Mouse (Mus musculus) hindbrain, embryonic 12.5 days (tissue): ENCODE measurements around the gene Ptpn20. TPM values are rescaled to one million over a fixed set of nuclear protein-coding genes. Genes with fewer than 3 reads are reported as not detected.
A peak's percentile ranks its signal among the peaks of the same experiment; 100 is the strongest.

ENCODE experiments used
- ATAC-seq: fragments of 200-750 bp; cut with Nextera tagmentation; 2 replicates; pipeline ENCODE4 v1.8.0; 2017; ENCODE audit warnings: moderate TSS enrichment; ENCODE audit not compliant: low FRiP score
- H3K27ac ChIP-seq: fragments of 300-500 bp; sonication (generic); 2 replicates; pipeline ENCODE4 v1.5.1; 2016; ENCODE audit warnings: mild to moderate bottlenecking
- H3K27me3 ChIP-seq: fragments of 300-500 bp; sonication (generic); 2 replicates; pipeline ENCODE4 v1.6.1; 2016; ENCODE audit warnings: mild to moderate bottlenecking
- H3K36me3 ChIP-seq: fragments of 300-500 bp; sonication (generic); 2 replicates; pipeline ENCODE4 v1.6.1; 2016; ENCODE audit warnings: mild to moderate bottlenecking
- H3K4me1 ChIP-seq: fragments of 300-500 bp; sonication (generic); 2 replicates; pipeline ENCODE4 v1.6.1; 2016
- H3K4me2 ChIP-seq: fragments of 300-500 bp; sonication (generic); replicated peaks from 2 replicates; pipeline ENCODE4 v1.6.1; 2016; ENCODE audit warnings: mild to moderate bottlenecking
- H3K4me3 ChIP-seq: fragments of 300-500 bp; sonication (generic); 2 replicates; pipeline ENCODE4 v1.5.1; 2016; ENCODE audit warnings: mild to moderate bottlenecking
- H3K9ac ChIP-seq: fragments of 300-500 bp; sonication (generic); 2 replicates; pipeline ENCODE4 v1.6.1; 2016; ENCODE audit warnings: mild to moderate bottlenecking, moderate library complexity
- H3K9me3 ChIP-seq: fragments of 300-500 bp; sonication (generic); replicated peaks from 2 replicates; pipeline ENCODE4 v1.6.1; 2016; ENCODE audit warnings: mild to moderate bottlenecking
- WGBS: fragments of 180-500 bp; shearing (Covaris S2); methylation state at CpG from one replicate; pipeline ENCODE4 v1.1.7; 2016; 5-methylcytosine and 5-hydroxymethylcytosine counted together
- polyA plus RNA-seq: library from polyadenylated mRNA; unstranded; fragments of >200 nt; fragmentation: Nextera tagmentation; extraction: Ambion mirVana; gene quantifications from 2 replicates; pipeline ENCODE4 v1.2.1, GENCODE M21; 2016

The Ptpn20 gene
- polyA plus RNA-seq, result 0.10 and 0.16 TPM in 2 replicates

- no peak within 1 kb of the TSS for H3K4me3 ChIP-seq
- 64% methylated on average over 14 of the region's 14 CpGs for WGBS
- H3K27me3 ChIP-seq, result no peaks in the 10 kb centered on the region
- no peak for ATAC-seq
- H3K27ac ChIP-seq, result no peak within 1 kb of the TSS
- H3K36me3 ChIP-seq, result no peaks in the 10 kb centered on the region
- no peaks in the 10 kb centered on the region for H3K4me1 ChIP-seq
- no peak within 1 kb of the TSS for H3K4me2 ChIP-seq
- H3K9ac ChIP-seq, result no peak within 1 kb of the TSS
- no peaks in the 10 kb centered on the region for H3K9me3 ChIP-seq
These were observed at the start of gene Ptpn20 for GRCm38 (mm10) chr14:33588951-33589350. Gene Ptpn20 (plus strand): TSS chr14:33589207.

GRCm38 (mm10) chr14:33539559-33540167 is 49.3 kb upstream of the Ptpn20 start:
- Histone ChIP-seq H3K27ac (no peak overlapping the region), H3K4me2 (no peak overlapping the region), H3K27me3 (no peaks in the 10 kb centered on the region), H3K36me3 (no peaks in the 10 kb centered on the region), H3K4me3 (no peak overlapping the region), H3K9me3 (no peaks in the 10 kb centered on the region), H3K4me1 (no peaks in the 10 kb centered on the region), H3K9ac (no peak overlapping the region)
- 81% methylated on average over 7 of the region's 7 CpGs for WGBS
- no peak for ATAC-seq

- WGBS, result 81% methylated on average over 8 of the region's 8 CpGs
- Histone ChIP-seq H3K27ac (no peak overlapping the region), H3K4me1 (peaks cover 4% of the 10 kb centered on the region), H3K9me3 (no peaks in the 10 kb centered on the region), H3K4me2 (no peak overlapping the region), H3K27me3 (no peaks in the 10 kb centered on the region), H3K9ac (no peak overlapping the region), H3K4me3 (no peak overlapping the region), H3K36me3 (no peaks in the 10 kb centered on the region)
- no peak for ATAC-seq
These were observed 43.4 kb upstream of the Ptpn20 start for GRCm38 (mm10) chr14:33545565-33546143.

- 74% methylated on average over 3 of the region's 3 CpGs for WGBS
- ATAC-seq, result no peak
- no peak overlapping the region for H3K9ac ChIP-seq
These were observed 40.4 kb upstream of the Ptpn20 start for GRCm38 (mm10) chr14:33548650-33549049.

GRCm38 (mm10) chr14:33549856-33550255 is 39.2 kb upstream of the Ptpn20 start:
- Histone ChIP-seq H3K27ac (peak overlapping the region; percentile 48; the same call in 1 of the 2 replicates), H3K4me2 (no peak overlapping the region), H3K9ac (no peak overlapping the region), H3K9me3 (no peaks in the 10 kb centered on the region), H3K4me3 (no peak overlapping the region), H3K36me3 (no peaks in the 10 kb centered on the region), H3K4me1 (peaks cover 4% of the 10 kb centered on the region), H3K27me3 (no peaks in the 10 kb centered on the region)
- WGBS, result 47% methylated on average over 6 of the region's 6 CpGs
- ATAC-seq, result peak; percentile 85

More at GRCm38 (mm10) chr14:33548650-33549049, 40.4 kb upstream of the Ptpn20 start:
- Histone ChIP-seq H3K4me1 (peaks cover 4% of the 10 kb centered on the region), H3K27me3 (no peaks in the 10 kb centered on the region), H3K27ac (no peak overlapping the region), H3K36me3 (no peaks in the 10 kb centered on the region), H3K9me3 (no peaks in the 10 kb centered on the region), H3K4me2 (no peak overlapping the region), H3K4me3 (no peak overlapping the region)

DNA sequence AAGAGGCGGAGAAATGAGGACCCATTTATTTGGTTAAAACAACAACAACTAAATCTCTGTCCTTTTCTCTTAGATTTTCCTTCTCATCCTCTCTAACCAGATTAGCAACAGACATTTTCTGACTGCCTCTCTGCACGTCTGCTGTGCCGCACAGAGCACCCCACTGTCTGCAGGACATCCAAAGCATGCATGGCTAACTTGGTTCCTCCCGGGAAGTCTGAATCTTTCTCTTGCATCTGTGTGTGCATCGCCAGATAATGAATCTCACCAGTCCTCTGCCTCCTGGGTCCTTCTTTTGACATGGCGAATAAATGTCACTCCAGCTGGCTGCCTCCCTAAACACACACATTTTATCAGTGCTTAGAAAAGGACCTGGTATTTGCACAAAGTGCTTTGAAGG is 18.3 kb upstream of the Ptpn20 start:
- no peaks in the 10 kb centered on the region for H3K27me3 ChIP-seq
- no peak overlapping the region for H3K9ac ChIP-seq
- no peaks in the 10 kb centered on the region for H3K9me3 ChIP-seq
- H3K4me2 ChIP-seq, result no peak overlapping the region
- H3K27ac ChIP-seq, result 0 out of 2 replicates have a peak overlapping the region, but pooled peaks have one; percentile 17
- no peaks in the 10 kb centered on the region for H3K36me3 ChIP-seq
- WGBS, result 25% methylated on average over 6 of the region's 6 CpGs
- peaks cover 11% of the 10 kb centered on the region; the same call in 1 of the 2 replicates for H3K4me1 ChIP-seq
- ATAC-seq, result peak; percentile 63; the same call in 1 of the 2 replicates
- H3K4me3 ChIP-seq, result no peak overlapping the region

GRCm38 (mm10) chr14:33573643-33574042 is 15.4 kb upstream of the Ptpn20 start:
- H3K9ac ChIP-seq, result no peak overlapping the region
- 81% methylated on average over 3 of the region's 3 CpGs for WGBS
- no peaks in the 10 kb centered on the region for H3K9me3 ChIP-seq
- peaks cover 11% of the 10 kb centered on the region; the same call in 1 of the 2 replicates for H3K4me1 ChIP-seq
- H3K36me3 ChIP-seq, result no peaks in the 10 kb centered on the region
- no peak overlapping the region for H3K4me3 ChIP-seq
- no peak for ATAC-seq
- H3K27ac ChIP-seq, result no peak overlapping the region
- no peaks in the 10 kb centered on the region for H3K27me3 ChIP-seq
- H3K4me2 ChIP-seq, result no peak overlapping the region

DNA sequence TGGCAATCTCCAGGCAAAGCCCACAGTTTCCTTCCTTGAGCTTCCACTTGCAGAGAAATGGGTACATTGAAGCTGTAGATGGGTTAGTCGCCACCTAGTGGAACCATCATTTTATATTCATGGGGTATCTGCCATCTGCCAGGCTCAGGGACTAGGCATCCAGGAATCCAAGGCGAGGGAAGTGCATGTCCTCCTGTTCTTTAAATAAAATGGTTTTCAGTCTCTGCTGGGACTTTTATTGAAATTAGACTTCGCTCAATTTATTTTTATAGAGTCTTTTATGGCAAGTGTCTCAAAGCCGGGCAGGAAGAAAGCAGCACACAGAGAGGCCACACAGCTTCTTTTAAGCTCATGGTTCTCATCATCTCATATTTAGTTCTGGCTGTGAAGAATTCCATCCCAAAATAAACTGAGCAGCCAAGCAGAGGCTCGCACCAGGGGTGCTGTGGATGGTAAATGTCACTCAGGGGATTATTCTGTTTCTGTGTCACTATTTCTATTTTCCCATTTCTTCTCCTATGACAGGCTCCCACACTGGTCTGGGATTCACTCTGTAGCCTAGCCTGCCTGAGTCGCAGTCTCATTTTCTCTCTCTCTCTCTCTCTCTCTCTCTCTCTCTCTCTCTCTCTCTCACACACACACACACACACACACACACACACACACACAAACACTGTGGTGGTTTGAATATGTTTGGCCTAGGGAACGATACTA is 9.1 kb upstream of the Ptpn20 start:
- Histone ChIP-seq H3K36me3 (no peaks in the 10 kb centered on the region), H3K4me3 (no peak overlapping the region), H3K27me3 (no peaks in the 10 kb centered on the region), H3K27ac (no peak overlapping the region), H3K9ac (no peak overlapping the region), H3K4me2 (no peak overlapping the region), H3K9me3 (no peaks in the 10 kb centered on the region), H3K4me1 (no peaks in the 10 kb centered on the region)
- 66% methylated on average over 7 of the region's 7 CpGs for WGBS
- no peak for ATAC-seq

GRCm38 (mm10) chr14:33598376-33599130 is 9.5 kb downstream of the Ptpn20 start:
- Histone ChIP-seq H3K9me3 (no peaks in the 10 kb centered on the region), H3K27ac (no peak overlapping the region), H3K9ac (no peak overlapping the region), H3K27me3 (no peaks in the 10 kb centered on the region), H3K4me1 (no peaks in the 10 kb centered on the region), H3K4me3 (no peak overlapping the region), H3K4me2 (no peak overlapping the region), H3K36me3 (no peaks in the 10 kb centered on the region)
- 93% methylated on average over 9 of the region's 9 CpGs for WGBS
- ATAC-seq, result no peak

DNA sequence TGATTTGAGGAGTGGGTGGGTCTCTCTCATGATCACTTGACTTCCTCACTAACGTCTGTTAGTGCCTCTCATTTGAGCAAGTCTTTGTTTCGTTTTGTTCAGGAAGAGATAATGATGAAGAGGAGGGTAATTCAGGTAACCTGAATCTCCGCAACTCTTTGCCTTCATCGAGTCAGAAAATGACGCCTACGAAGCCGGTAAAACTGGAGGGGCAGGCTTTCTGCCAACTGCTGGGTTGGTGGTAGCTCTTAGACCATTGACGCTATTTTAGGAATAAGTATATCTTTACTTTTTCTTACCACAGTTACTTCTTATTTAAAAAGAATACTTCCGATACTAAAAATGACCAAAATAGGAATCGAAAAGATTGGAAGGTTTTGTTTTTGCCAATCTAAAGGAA is 18.4 kb downstream of the Ptpn20 start:
- H3K27ac ChIP-seq, result no peak overlapping the region
- no peak for ATAC-seq
- H3K27me3 ChIP-seq, result no peaks in the 10 kb centered on the region
- H3K4me3 ChIP-seq, result no peak overlapping the region
- no peaks in the 10 kb centered on the region for H3K4me1 ChIP-seq
- H3K9ac ChIP-seq, result no peak overlapping the region
- no peaks in the 10 kb centered on the region for H3K36me3 ChIP-seq
- no peak overlapping the region for H3K4me2 ChIP-seq
- 91% methylated on average over 10 of the region's 10 CpGs for WGBS
- no peaks in the 10 kb centered on the region for H3K9me3 ChIP-seq

GRCm38 (mm10) chr14:33625036-33625435 is 36.0 kb downstream of the Ptpn20 start:
- no peak for ATAC-seq
- WGBS, result 86% methylated on average over 3 of the region's 3 CpGs
- no peak overlapping the region for H3K27ac ChIP-seq
- H3K9ac ChIP-seq, result no peak overlapping the region
- no peaks in the 10 kb centered on the region for H3K27me3 ChIP-seq
- no peaks in the 10 kb centered on the region for H3K9me3 ChIP-seq
- no peaks in the 10 kb centered on the region for H3K36me3 ChIP-seq
- no peak overlapping the region for H3K4me2 ChIP-seq
- no peaks in the 10 kb centered on the region for H3K4me1 ChIP-seq
- H3K4me3 ChIP-seq, result no peak overlapping the region

- H3K27ac ChIP-seq, result no peak overlapping the region
- no peak overlapping the region for H3K4me3 ChIP-seq
- H3K9me3 ChIP-seq, result no peaks in the 10 kb centered on the region
- no peaks in the 10 kb centered on the region for H3K4me1 ChIP-seq
- no peaks in the 10 kb centered on the region for H3K27me3 ChIP-seq
- 78% methylated on average over 8 of the region's 8 CpGs for WGBS
- H3K9ac ChIP-seq, result no peak overlapping the region
- no peak overlapping the region for H3K4me2 ChIP-seq
- ATAC-seq, result no peak
- H3K36me3 ChIP-seq, result no peaks in the 10 kb centered on the region
These were observed 43.9 kb downstream of the Ptpn20 start for GRCm38 (mm10) chr14:33632790-33633372.
